Mouse (Mus musculus) cerebellum, adult 2 months (tissue): ENCODE data around the gene Osgin1.

ENCODE experiments used
- CTCF ChIP-seq: fragments of 200-500 bp; IDR thresholded peaks from 2 replicates; pipeline ENCODE4 v1.5.1; 2011; ENCODE audit warnings: low read depth, mild to moderate bottlenecking, control low read depth, low read length, moderate library complexity, borderline replicate concordance; ENCODE audit not compliant: insufficient read depth
- POLR2A ChIP-seq: fragments of 200-500 bp; IDR thresholded peaks from 2 replicates; pipeline ENCODE4 v1.6.1; 2011; ENCODE audit warnings: low read length, control low read depth, borderline replicate concordance; ENCODE audit not compliant: insufficient read depth

- TF ChIP-seq CTCF (no peak), POLR2A (no peak)
Measured at GRCm38 (mm10) chr8:119408311-119408710, 25.6 kb upstream of the Osgin1 start.
